9 mouse cellular contexts compared by ENCODE assay signal in the genomic region with DNA sequence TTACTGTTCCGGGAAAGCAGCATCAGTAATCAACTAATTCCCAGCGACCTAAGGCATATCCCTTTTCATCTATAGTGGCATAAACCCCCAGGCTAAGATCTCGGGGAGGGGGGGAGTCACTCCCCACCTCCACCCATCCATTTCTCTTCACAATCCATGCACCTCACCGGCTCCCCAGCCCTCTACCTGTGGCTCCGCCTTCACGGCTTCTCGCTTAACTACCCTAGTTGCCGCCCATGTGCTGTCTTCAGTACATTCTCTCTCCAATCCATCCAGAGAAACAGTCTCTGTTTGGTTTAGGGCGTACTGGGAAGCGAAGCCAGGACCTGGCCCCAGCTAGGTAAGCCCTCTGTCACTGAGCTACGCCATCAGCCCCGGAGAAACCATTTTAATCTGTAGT. TPM values are rescaled to one million over a fixed set of nuclear protein-coding genes. Genes with fewer than 3 reads are reported as not detected.
DNase-seq lines count a peak whose midpoint lies in the region; ATAC-seq lines count a peak whose summit lies in the region.
"Had no signal": no experiment of that assay in that cellular context is flagged by ENCODE, and none has a peak within 500 bp of the region (broad histone marks: within the 10 kb centered on the region; RNA-seq: fewer than 3 reads in every experiment).

No protein-coding gene starts in this region.

- ATAC-seq in embryonic facial prominence, embryonic 11.5 days (replicated peaks; ENCODE audit: insufficient number of reproducible peaks, low FRiP score, low TSS enrichment, low read depth): no peak
- no peak for ATAC-seq in midbrain, embryonic 12.5 days (ENCODE audit: low FRiP score, low read depth)
- no peak for ATAC-seq in erythroblast, adult 5-6 weeks (replicated peaks; ENCODE audit: low FRiP score, poor library complexity, severe bottlenecking)

- H3K4me3 ChIP-seq in heart, embryonic 10.5 days: peak overlapping the region; percentile 95
- peak overlapping the region; percentile 10; the same call in 1 of the 2 replicates for H3K4me3 ChIP-seq in embryonic facial prominence, embryonic 11.5 days (ENCODE audit: low read depth, low read length)
- peak overlapping the region; percentile 81; the same call in 1 of the 2 replicates for H3K4me3 ChIP-seq in midbrain, embryonic 12.5 days

- H3K27me3 ChIP-seq in heart, embryonic 10.5 days (ENCODE audit: insufficient read depth, poor library complexity, severe bottlenecking): peaks cover 10% of the 10 kb centered on the region; the same call in 1 of the 2 replicates
- H3K27me3 ChIP-seq in embryonic facial prominence, embryonic 11.5 days (ENCODE audit: control insufficient read depth, insufficient read depth, low read length): no peaks in the 10 kb centered on the region
- peaks cover 12% of the 10 kb centered on the region for H3K27me3 ChIP-seq in midbrain, embryonic 12.5 days

- WGBS in heart, embryonic 10.5 days: 17% methylated on average over 12 of the region's 12 CpGs
- 9% methylated on average over 12 of the region's 12 CpGs for WGBS in embryonic facial prominence, embryonic 11.5 days
- WGBS in midbrain, embryonic 12.5 days: 11% methylated on average over 12 of the region's 12 CpGs

- intact Hi-C loops in heart, postnatal 14 days (cut with DNase I): no loop called here

- no peaks in the 10 kb centered on the region for H3K9me3 ChIP-seq in heart, embryonic 10.5 days
- no peaks in the 10 kb centered on the region for H3K9me3 ChIP-seq in embryonic facial prominence, embryonic 11.5 days (replicated peaks; ENCODE audit: control insufficient read depth, low read length)
- no peaks in the 10 kb centered on the region for H3K9me3 ChIP-seq in midbrain, embryonic 12.5 days

- H3K4me2 ChIP-seq in embryonic facial prominence, embryonic 11.5 days (ENCODE audit: low read depth, low read length): peak overlapping the region; percentile 10; the same call in 1 of the 2 replicates
- H3K4me2 ChIP-seq in midbrain, embryonic 12.5 days (replicated peaks): peak overlapping the region; percentile 87

- no peak overlapping the region for H3K27ac ChIP-seq in heart, embryonic 10.5 days
- no peak overlapping the region for H3K27ac ChIP-seq in embryonic facial prominence, embryonic 11.5 days (replicated peaks; ENCODE audit: low read depth, low read length)
- no peak overlapping the region for H3K27ac ChIP-seq in midbrain, embryonic 12.5 days (replicated peaks)

- H3K9ac ChIP-seq in embryonic facial prominence, embryonic 11.5 days (replicated peaks; ENCODE audit: low read length): no peak overlapping the region; the same call in 1 of the 2 replicates
- no peak overlapping the region for H3K9ac ChIP-seq in midbrain, embryonic 12.5 days (replicated peaks)

- DNase-seq in heart, embryonic 10.5 days (ENCODE audit: low spot score): no peak
- no peak for DNase-seq in heart, postnatal 14 days
- no peak for DNase-seq in embryonic facial prominence, embryonic 11.5 days (ENCODE audit: low spot score)
- DNase-seq in kidney, adult 18-20 months: peak; percentile 69
- DNase-seq in frontal cortex, postnatal 10 days (ENCODE audit: low spot score in 2 of 2): no peak
- no peak for DNase-seq in layer of hippocampus, adult 8-10 months (ENCODE audit: low spot score in 2 of 2)

- H3K4me1 ChIP-seq in heart, embryonic 10.5 days: no peaks in the 10 kb centered on the region
- no peaks in the 10 kb centered on the region for H3K4me1 ChIP-seq in embryonic facial prominence, embryonic 11.5 days (ENCODE audit: control insufficient read depth, insufficient read depth, low read length)
- H3K4me1 ChIP-seq in midbrain, embryonic 12.5 days: peaks cover 20% of the 10 kb centered on the region

- no peaks in the 10 kb centered on the region for H3K36me3 ChIP-seq in heart, embryonic 10.5 days
- no peaks in the 10 kb centered on the region for H3K36me3 ChIP-seq in embryonic facial prominence, embryonic 11.5 days (replicated peaks; ENCODE audit: control insufficient read depth, insufficient read depth, low read depth, low read length)
- no peaks in the 10 kb centered on the region for H3K36me3 ChIP-seq in midbrain, embryonic 12.5 days

RNA-seq across cellular contexts. Expression of a gene that starts 1.4 kb away (rescaled TPM):
- 6.4 TPM in 2 replicates for polyA plus RNA-seq in heart, embryonic 10.5 days (2016; fragmentation: Nextera tagmentation; extraction: Ambion mirVana)
- total RNA-seq in heart, postnatal 14 days (2021): 10 to 100 TPM; 18.3 to 20.2 TPM
- 8.3 and 8.8 TPM in 2 replicates for polyA plus RNA-seq in embryonic facial prominence, embryonic 11.5 days (2014; fragmentation: Nextera tagmentation; extraction: Ambion mirVana)
- polyA plus RNA-seq in midbrain, embryonic 12.5 days (2016; fragmentation: Nextera tagmentation; extraction: Ambion mirVana): 20.8 and 25.5 TPM in 2 replicates
- total RNA-seq in erythroblast, adult 5-6 weeks (2015; ENCODE audit: low replicate concordance): 7.1 and 11.1 TPM in 2 replicates
- total RNA-seq in erythroblast, adult 5-6 weeks (2017; ENCODE audit: low replicate concordance): 5.7 and 5.9 TPM in 2 replicates
- 100 to 1,000 TPM; 184 to 220 (median 198) TPM for total RNA-seq in layer of hippocampus, adult 8-10 months (2022)

RNA-seq across cellular contexts. Expression of a gene that starts 35.9 kb away (rescaled TPM):
- not detected in 2 replicates for polyA plus RNA-seq in heart, embryonic 10.5 days (2016; fragmentation: Nextera tagmentation; extraction: Ambion mirVana)
- total RNA-seq in heart, postnatal 14 days (2021): not detected
- not detected in 2 replicates for polyA plus RNA-seq in embryonic facial prominence, embryonic 11.5 days (2014; fragmentation: Nextera tagmentation; extraction: Ambion mirVana)
- polyA plus RNA-seq in midbrain, embryonic 12.5 days (2016; fragmentation: Nextera tagmentation; extraction: Ambion mirVana): 0.13 TPM in 1 of 2 replicates, not detected in the other
- not detected in 2 replicates for total RNA-seq in erythroblast, adult 5-6 weeks (2015; ENCODE audit: low replicate concordance)
- total RNA-seq in erythroblast, adult 5-6 weeks (2017; ENCODE audit: low replicate concordance): not detected in 2 replicates
- total RNA-seq in layer of hippocampus, adult 8-10 months (2022): not detected
- total RNA-seq: common myeloid progenitor, adult 5-6 weeks had no signal

RNA-seq across cellular contexts. Expression of a gene that starts 57.1 kb away (rescaled TPM):
- polyA plus RNA-seq in heart, embryonic 10.5 days (2016; fragmentation: Nextera tagmentation; extraction: Ambion mirVana): 2.9 and 5.5 TPM in 2 replicates
- total RNA-seq in heart, postnatal 14 days (2021): 1 to 10 TPM in 1 of 2 experiments, under 1 TPM in 1; 0.71 to 3.4 TPM
- 17.6 and 20.2 TPM in 2 replicates for polyA plus RNA-seq in embryonic facial prominence, embryonic 11.5 days (2014; fragmentation: Nextera tagmentation; extraction: Ambion mirVana)
- polyA plus RNA-seq in midbrain, embryonic 12.5 days (2016; fragmentation: Nextera tagmentation; extraction: Ambion mirVana): 17.4 and 18.6 TPM in 2 replicates
- 2.5 and 4.6 TPM in 2 replicates for total RNA-seq in erythroblast, adult 5-6 weeks (2015; ENCODE audit: low replicate concordance)
- 1.2 and 2.1 TPM in 2 replicates for total RNA-seq in erythroblast, adult 5-6 weeks (2017; ENCODE audit: low replicate concordance)
- total RNA-seq in layer of hippocampus, adult 8-10 months (2022): 10 to 100 TPM; 22.5 to 25.8 (median 24.4) TPM
- total RNA-seq: common myeloid progenitor, adult 5-6 weeks had no signal

Comparison
In these comparisons a context has a peak if more than half of its experiments do, and no peak if none do; other contexts are left out.
1. H3K4me3 ChIP-seq: peak in every context shown above with its lines; median percentile 95 in heart, embryonic 10.5 days; 81 in midbrain, embryonic 12.5 days; 10 in embryonic facial prominence, embryonic 11.5 days.
2. RNA of a gene that starts 1.4 kb away (total RNA-seq): 184 to 220 TPM in layer of hippocampus, adult 8-10 months; 18.3 to 20.2 TPM in heart, postnatal 14 days and 5.7 to 11.1 TPM in erythroblast, adult 5-6 weeks; every median in the first group is over 4 times any median in the second.
3. RNA of a gene that starts 57.1 kb away (total RNA-seq): 22.5 to 25.8 TPM in layer of hippocampus, adult 8-10 months; 1.2 to 4.6 TPM in erythroblast, adult 5-6 weeks and 0.71 to 3.4 TPM in heart, postnatal 14 days; every median in the first group is over 4 times any median in the second.